Mouse (Mus musculus) kidney, adult 8-10 months (tissue): ENCODE measurements at regions not wholly inside any gene's neighbourhood (a gene's known extent, or its start where the extent isn't known, plus 50 kb on each side); places are given as distances from the start of the nearest gene placed in this dataset.

Experiments used
- DNase-seq, 2 experiments: peaks; one replicate each; pipeline ENCODE4 v3.0.0; 2022

- no peak for DNase-seq
These were observed 369.3 kb upstream of the Trib2 start for GRCm38 (mm10) chr12:16185976-16186515.

GRCm38 (mm10) chr12:16185431-16185923 is 368.8 kb upstream of the Trib2 start:
- DNase-seq = no peak

DNA sequence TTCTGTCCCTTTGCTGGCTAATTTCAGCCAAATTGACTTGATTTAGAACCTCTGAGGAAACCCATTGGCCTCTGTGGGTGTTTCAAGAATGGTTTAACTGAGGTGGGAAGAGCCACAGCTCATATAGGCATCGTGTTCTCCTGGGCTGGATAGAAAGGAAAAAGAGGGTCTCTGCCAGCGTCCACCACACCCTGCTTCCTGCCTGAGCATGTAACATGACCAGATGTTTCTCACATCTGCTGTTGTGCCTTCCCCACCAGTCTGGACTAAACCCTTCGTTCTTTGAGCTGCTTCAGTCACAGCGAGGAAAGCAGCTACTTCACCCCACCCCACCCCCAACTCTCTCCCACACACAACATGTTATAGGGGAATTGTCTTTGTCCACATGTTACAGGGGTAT is 366.3 kb upstream of the Trib2 start:
- no peak for DNase-seq

DNA sequence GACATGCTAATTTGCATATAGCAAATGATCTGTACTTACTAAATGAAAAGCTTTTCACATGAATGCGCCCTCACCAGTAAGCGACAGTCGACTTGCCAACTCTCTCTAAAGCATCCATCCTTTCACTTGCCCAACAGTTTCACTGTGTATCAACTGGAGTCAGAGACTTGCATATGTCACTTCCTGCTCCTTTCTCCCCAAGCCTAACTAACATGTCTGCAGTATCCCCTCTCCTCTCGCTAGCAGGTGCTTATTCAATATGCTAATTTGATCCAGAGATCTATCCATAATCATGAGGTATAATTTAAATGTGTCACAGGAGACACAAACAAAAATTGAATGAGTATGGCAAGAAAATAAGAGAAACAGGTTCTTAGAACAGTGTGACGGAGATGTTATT is 364.9 kb upstream of the Trib2 start:
- no peak for DNase-seq

GRCm38 (mm10) chr12:16179897-16180296 is 363.2 kb upstream of the Trib2 start:
- DNase-seq = no peak

DNA sequence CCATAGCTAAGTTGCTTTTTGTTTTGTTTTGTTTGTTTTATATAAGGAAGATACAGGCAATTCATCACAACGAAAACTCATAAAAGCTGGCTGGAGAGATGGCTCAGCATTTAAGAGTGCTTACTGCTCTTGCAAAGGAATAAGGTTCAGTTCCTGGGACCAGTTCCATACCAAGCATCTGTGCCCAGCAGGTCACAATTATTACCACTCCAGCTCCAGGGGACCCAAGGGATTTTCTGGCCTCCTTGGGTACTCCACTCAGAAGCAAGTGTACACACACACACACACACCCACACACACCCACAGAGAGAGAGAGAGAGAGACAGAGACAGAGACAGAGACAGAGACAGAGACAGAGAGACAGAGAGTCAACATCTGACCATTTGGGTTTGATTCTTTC is 359.6 kb upstream of the Trib2 start:
- no peak for DNase-seq

DNA sequence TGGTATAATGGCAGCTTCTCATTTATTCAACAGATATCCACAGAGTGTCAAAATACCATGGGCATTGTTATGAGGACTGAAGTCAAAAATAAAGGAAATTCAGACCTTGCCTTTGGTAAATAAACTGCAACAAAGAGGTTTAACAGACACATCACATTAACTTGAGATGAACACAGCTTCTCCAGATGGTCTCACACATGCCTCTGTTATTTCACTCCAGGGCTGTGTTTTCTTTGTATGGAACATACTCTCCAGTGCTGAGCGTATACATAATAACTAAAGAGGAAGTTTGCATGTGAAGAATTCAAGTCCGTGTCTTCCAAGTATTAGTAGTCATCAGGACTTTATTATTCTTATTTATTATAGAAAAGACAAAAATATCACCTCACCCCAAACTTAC is 355.5 kb upstream of the Trib2 start:
- no peak for DNase-seq

GRCm38 (mm10) chr12:16171636-16172035 is 354.9 kb upstream of the Trib2 start:
- DNase-seq = no peak

- DNase-seq = no peak
These were observed 353.2 kb upstream of the Trib2 start for GRCm38 (mm10) chr12:16169781-16170535.

- DNase-seq = no peak
These were observed 351.1 kb upstream of the Trib2 start for GRCm38 (mm10) chr12:16167793-16168343.

DNA sequence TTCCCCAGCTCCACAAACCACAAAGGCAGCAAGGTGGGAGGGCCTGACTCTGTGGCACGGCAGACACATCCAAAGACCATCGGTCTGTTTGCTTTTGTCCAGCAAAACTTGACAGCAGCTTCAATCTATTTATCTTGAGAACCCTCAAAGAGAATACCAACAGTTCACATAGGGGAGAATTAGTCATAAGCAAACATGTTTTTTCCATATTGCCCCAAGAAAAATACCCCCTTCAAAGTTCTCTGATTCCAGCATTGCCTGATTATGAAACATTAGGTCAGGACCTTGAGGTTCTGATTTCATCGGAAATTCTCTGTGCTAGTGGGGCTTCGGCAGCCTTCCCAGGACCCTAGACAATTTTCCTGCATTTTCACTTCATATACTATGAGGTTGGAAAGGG is 348.4 kb upstream of the Trib2 start:
- DNase-seq = no peak

DNA sequence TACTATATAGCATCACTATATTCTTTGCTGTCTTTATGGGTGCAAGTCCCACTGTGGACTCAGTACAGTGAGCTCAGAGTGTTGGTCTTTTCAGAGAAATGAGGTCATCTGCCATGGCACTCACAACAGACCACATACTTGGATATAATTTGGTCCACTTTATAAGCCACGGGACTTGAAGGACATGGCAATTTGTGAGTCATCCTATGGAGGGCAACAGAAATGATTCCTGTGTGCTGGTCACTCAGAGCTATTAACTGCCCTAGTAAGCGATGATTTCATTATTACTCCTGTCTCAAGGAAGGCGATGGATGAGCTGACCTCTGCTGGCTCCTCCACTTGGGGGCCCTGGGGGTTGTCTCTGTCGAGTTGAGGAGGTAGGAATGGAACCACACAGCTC is 345.2 kb upstream of the Trib2 start:
- no peak for DNase-seq

GRCm38 (mm10) chr12:16157896-16158295 is 341.2 kb upstream of the Trib2 start:
- peak; percentile 36 to 45 for DNase-seq

- DNase-seq = no peak
These were observed 339.3 kb upstream of the Trib2 start for GRCm38 (mm10) chr12:16155791-16156558.

DNA sequence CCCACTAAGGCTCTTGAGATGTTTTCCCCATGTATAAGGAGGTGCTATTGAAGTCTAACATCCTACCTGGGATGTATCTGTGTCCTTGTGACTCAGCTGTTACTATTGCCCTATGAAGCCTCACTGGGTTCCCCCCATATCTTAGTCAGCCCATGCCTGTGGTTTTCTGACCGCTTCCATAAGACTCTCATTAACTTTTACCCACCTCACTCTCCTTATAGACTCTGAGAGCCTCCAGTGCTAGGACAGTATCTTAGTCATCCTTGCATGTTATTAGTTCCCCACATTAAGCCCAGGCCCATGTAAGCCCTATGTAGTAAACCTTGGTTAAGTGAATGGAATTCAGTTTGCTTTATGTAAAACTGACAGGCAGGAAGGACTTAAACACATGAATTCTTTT is 337.5 kb upstream of the Trib2 start:
- no peak for DNase-seq

GRCm38 (mm10) chr12:16152108-16152507 is 335.4 kb upstream of the Trib2 start:
- no peak for DNase-seq

- DNase-seq = peak; percentile 11 to 46
These were observed 334.5 kb upstream of the Trib2 start for GRCm38 (mm10) chr12:16151170-16151702.

- no peak for DNase-seq
These were observed 330.2 kb upstream of the Trib2 start for GRCm38 (mm10) chr12:16146919-16147318.

DNA sequence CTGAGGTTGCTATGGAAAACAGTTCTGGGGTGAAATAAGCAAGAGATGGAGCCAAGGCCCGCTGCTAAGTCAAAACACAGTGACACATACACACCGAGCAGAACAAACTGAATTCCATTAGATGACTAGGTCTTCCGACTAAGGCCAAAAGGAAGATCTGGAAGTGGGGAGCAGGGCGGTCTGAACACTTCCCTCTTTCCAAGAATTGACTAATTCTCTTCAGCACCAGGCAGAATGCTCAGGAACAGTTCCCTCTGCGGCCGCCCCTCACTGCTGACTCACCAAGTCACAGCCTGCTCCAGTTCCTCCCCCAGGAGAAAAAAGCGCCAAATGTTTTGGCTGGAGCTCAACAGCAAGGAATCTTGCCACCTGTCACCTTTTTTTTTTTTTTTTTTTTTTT is 328.9 kb upstream of the Trib2 start:
- DNase-seq = no peak

GRCm38 (mm10) chr12:16141193-16141592 is 324.5 kb upstream of the Trib2 start:
- no peak for DNase-seq

DNA sequence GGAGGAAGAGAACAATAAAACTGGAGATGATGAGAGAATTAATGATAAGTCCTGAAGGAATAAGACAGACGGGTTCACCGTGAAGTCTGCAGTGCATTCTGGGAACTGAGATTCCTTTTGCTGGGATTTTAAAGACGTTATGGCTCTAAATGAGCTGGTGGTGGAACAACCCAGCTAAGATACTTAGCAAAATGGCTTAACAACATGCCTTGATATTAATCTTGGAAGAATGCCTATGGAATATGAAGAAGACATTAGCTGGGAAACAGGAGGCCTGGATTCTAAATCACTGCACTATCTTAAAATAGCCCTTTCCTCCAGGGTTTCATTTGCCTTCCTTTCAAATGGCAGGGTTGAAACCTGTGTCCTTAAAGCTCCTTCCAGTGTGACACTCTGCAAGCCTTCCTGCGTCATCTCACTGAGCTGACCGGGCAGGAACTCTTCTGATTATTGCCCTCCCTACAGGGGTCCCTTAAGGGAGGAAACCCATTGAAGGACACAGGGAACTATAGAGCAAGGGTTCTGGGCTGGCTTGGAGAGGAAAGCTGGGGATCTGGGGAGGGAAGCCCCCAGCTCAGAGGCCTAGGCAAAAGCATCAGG is 323.9 kb upstream of the Trib2 start:
- DNase-seq = no peak

- DNase-seq = no peak
These were observed 322.4 kb upstream of the Trib2 start for GRCm38 (mm10) chr12:16139152-16139551.

DNA sequence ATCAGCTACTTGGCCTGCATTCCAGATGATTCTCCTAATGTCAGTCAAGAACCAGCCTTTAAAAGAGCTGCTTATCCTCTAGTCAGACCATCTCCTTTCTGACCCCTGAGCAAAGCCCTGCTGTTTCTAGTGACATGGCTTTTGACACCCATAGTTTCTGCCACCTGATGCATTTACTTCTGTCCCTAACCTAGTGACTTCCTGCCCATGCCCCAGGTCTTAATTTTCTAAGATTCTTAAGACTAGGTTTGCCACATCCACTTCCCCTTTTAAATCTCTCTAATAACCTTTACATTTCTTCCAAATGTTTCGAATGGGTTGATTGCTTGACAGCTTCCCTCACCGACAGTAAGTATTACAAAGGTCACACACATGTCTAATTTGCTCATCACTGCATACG is 321.1 kb upstream of the Trib2 start:
- no peak for DNase-seq
